Mouse (Mus musculus) small intestine, adult 2 months (tissue): ENCODE data around the gene Psmb4.

Source experiments
- CTCF ChIP-seq: fragments of 200-500 bp; IDR thresholded peaks from 2 replicates; pipeline ENCODE4 v1.5.1; 2012; ENCODE audit warnings: low read depth, mild to moderate bottlenecking, control low read depth, inconsistent platforms, low read length, moderate library complexity, mixed read lengths; ENCODE audit not compliant: insufficient replicate concordance, insufficient read length; ENCODE audit errors: extremely low read depth
- POLR2A ChIP-seq: fragments of 200-500 bp; IDR thresholded peaks from 2 replicates; pipeline ENCODE4 v1.6.1; 2012; ENCODE audit warnings: low read depth, mild to moderate bottlenecking, control low read depth, inconsistent platforms, low read length, moderate library complexity

GRCm38 (mm10) chr3:94881840-94882239 lies 4.9 kb downstream of the Psmb4 start:
- TF ChIP-seq POLR2A (no peak), CTCF (no peak)
